Mouse (Mus musculus) liver, embryonic 15.5 days (tissue): Measurements from ENCODE around the gene Gm8206. TPM values are rescaled to one million over a fixed set of nuclear protein-coding genes. Genes with fewer than 3 reads are reported as not detected.
A peak's percentile ranks its signal among the peaks of the same experiment; 100 is the strongest.
"Not testable (repeated sequence)": the region's sequence is repeated elsewhere in the genome, so short reads cannot be mapped to it uniquely, and the experiment has no call there.

Source experiments
- ATAC-seq: fragments of 200-750 bp; cut with Nextera tagmentation; 2 replicates; pipeline ENCODE4 v1.8.0; 2017; ENCODE audit warnings: moderate number of reproducible peaks, mild to moderate bottlenecking, moderate library complexity; ENCODE audit not compliant: insufficient read depth
- H3K27ac ChIP-seq: fragments of 300-500 bp; sonication (generic); replicated peaks from 2 replicates; pipeline ENCODE4 v1.5.1; 2015; ENCODE audit warnings: mild to moderate bottlenecking, inconsistent platforms
- H3K27me3 ChIP-seq: fragments of 300-500 bp; sonication (generic); 2 replicates; pipeline ENCODE4 v1.6.1; 2015; ENCODE audit warnings: mild to moderate bottlenecking, inconsistent platforms
- H3K36me3 ChIP-seq: fragments of 300-500 bp; sonication (generic); replicated peaks from 2 replicates; pipeline ENCODE4 v1.6.1; 2015; ENCODE audit warnings: moderate library complexity, mild to moderate bottlenecking, inconsistent platforms
- H3K4me1 ChIP-seq: fragments of 300-500 bp; sonication (generic); replicated peaks from 2 replicates; pipeline ENCODE4 v1.6.1; 2015; ENCODE audit warnings: inconsistent platforms
- H3K4me2 ChIP-seq: fragments of 300-500 bp; sonication (generic); 2 replicates; pipeline ENCODE4 v1.6.1; 2015; ENCODE audit warnings: moderate library complexity, mild to moderate bottlenecking, inconsistent platforms
- H3K4me3 ChIP-seq: fragments of 300-500 bp; sonication (generic); replicated peaks from 2 replicates; pipeline ENCODE4 v1.5.1; 2015; ENCODE audit warnings: mild to moderate bottlenecking, inconsistent platforms
- H3K9ac ChIP-seq: fragments of 300-500 bp; sonication (generic); 2 replicates; pipeline ENCODE4 v1.6.1; 2015; ENCODE audit warnings: moderate library complexity, mild to moderate bottlenecking, inconsistent platforms
- H3K9me3 ChIP-seq: fragments of 300-500 bp; sonication (generic); replicated peaks from 2 replicates; pipeline ENCODE4 v1.6.1; 2016; ENCODE audit warnings: inconsistent platforms
- WGBS: fragments of 180-500 bp; shearing (Covaris S2); methylation state at CpG from one replicate; pipeline ENCODE4 v1.1.7; 2015; ENCODE audit warnings: mixed read lengths; ENCODE audit not compliant: insufficient replicate concordance; 5-methylcytosine and 5-hydroxymethylcytosine counted together
- polyA plus RNA-seq: library from polyadenylated mRNA; unstranded; fragments of >200 nt; fragmentation: Nextera tagmentation; extraction: Ambion mirVana; gene quantifications from 2 replicates; pipeline ENCODE4 v1.2.1, GENCODE M21; 2015

Gm8206 gene
- polyA plus RNA-seq: not detected in 2 replicates

DNA sequence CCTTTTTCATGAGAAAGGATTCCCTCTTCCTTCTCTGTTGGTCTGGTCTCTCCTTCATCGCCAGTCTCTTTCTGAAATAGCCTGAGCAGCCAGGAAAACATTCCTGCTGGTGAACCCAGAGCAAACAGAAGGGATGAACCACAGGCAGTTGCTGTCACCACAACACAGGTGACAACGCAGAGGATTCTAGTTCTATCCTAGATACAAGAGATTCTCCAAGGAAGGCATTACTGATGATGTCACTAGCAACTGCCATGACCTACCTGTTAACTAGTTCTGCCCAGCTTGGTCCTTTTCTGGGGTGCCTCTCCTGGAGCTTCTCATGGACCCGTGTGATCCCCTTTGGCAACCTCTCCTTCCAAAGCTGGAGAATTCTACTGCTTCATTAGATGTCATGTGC is at the start of gene Gm8206:
Gene Gm8206 (minus strand): TSS at position 101 of the 400 bp plus-strand sequence.
- 44% methylated on average over 2 of the region's 3 CpGs for WGBS
- not testable (repeated sequence) for H3K4me1 ChIP-seq, H3K9me3 ChIP-seq, H3K4me3 ChIP-seq, H3K36me3 ChIP-seq, H3K27ac ChIP-seq, H3K9ac ChIP-seq, H3K27me3 ChIP-seq, H3K4me2 ChIP-seq, ATAC-seq

DNA sequence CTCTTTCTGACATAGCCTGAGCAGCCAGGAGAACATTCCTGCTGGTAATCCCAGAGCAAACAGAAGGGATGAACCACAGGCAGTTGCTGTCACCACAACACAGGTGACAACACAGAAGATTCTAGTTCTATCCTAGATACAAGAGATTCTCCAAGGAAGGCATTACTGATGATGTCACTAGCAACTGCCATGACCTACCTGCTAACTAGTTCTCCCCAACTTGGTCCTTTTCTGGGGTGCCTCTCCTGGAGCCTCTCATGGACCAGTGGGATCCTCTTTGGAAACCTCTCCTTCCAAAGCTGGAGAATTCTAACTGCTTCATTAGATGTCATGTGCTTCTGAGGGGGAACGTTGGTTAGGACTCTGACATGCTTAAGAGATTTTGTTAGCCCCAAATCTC is 32.0 kb upstream of the Gm8206 start, which contains the start of gene Gm3476:
Gene Gm3476 (minus strand): TSS at position 101 of the 400 bp plus-strand sequence.
- no CpG with 5 or more reads among the region's 1 CpGs for WGBS
- not testable (repeated sequence) for H3K4me1 ChIP-seq

DNA sequence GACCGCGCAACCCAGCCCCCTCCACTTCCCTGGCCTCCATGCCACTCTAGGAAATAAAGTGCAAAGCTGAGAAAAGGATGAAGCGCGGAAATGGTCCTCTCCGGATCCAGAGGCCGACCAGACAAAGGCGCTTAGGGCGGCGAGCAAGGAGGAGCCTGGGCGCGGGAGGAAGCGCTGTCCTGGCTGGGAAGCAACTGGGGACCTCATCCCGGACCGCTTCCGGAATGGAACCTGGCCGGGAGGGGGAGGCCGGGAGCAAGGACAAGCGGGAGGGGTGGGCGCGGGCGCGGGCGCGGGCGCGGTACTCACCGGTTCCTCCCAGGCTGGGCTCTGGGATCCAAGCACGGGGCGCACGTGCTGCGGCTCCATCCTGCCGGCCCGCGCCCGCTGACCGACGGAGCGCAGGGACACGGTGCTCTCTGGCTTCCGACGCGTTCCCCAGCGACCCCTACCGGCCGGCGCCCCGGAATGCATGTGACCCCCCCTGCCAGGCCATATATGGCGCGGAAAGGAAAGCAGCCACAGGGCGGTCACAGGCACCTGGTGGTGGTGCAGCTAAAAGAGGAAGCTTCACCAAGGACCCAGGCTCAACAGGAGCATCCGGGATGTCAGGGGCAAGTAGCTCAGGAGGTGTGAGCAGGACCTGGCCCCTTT is 14.7 kb upstream of the Gm8206 start, which contains the start of gene Gm3468:
Gene Gm3468 (minus strand): TSS at position 394 of the 654 bp plus-strand sequence.
- not testable (repeated sequence) for H3K9me3 ChIP-seq, H3K4me1 ChIP-seq, H3K27me3 ChIP-seq, H3K4me3 ChIP-seq, ATAC-seq, H3K27ac ChIP-seq, H3K36me3 ChIP-seq, H3K9ac ChIP-seq
- WGBS: under 1% methylated on average over 47 of the region's 51 CpGs
- peak within 1 kb of the TSS; percentile 39; the same call in 1 of the 2 replicates for H3K4me2 ChIP-seq

More for the DNA sequence above, 32.0 kb upstream of the Gm8206 start, which contains the start of gene Gm3476:
- not testable (repeated sequence) for H3K27ac ChIP-seq, H3K9me3 ChIP-seq, H3K4me2 ChIP-seq, H3K4me3 ChIP-seq, ATAC-seq, H3K9ac ChIP-seq, H3K36me3 ChIP-seq, H3K27me3 ChIP-seq

GRCm38 (mm10) chr14:6107500-6107899 is 13.8 kb upstream of the Gm8206 start:
- H3K27ac ChIP-seq, H3K4me1 ChIP-seq, ATAC-seq, H3K36me3 ChIP-seq, H3K27me3 ChIP-seq, H3K4me3 ChIP-seq, H3K9ac ChIP-seq, H3K9me3 ChIP-seq, H3K4me2 ChIP-seq: not testable (repeated sequence)
- WGBS: 9% methylated on average over 9 of the region's 9 CpGs

- 49% methylated on average over 3 of the region's 4 CpGs for WGBS
- not testable (repeated sequence) for H3K36me3 ChIP-seq, H3K27me3 ChIP-seq, H3K4me1 ChIP-seq, ATAC-seq, H3K4me2 ChIP-seq, H3K27ac ChIP-seq, H3K9me3 ChIP-seq, H3K4me3 ChIP-seq, H3K9ac ChIP-seq
Measured at GRCm38 (mm10) chr14:6058167-6058566, 35.6 kb downstream of the Gm8206 start, which contains the start of gene Gm6337. Gene Gm6337 (minus strand): TSS chr14:6058267.

DNA sequence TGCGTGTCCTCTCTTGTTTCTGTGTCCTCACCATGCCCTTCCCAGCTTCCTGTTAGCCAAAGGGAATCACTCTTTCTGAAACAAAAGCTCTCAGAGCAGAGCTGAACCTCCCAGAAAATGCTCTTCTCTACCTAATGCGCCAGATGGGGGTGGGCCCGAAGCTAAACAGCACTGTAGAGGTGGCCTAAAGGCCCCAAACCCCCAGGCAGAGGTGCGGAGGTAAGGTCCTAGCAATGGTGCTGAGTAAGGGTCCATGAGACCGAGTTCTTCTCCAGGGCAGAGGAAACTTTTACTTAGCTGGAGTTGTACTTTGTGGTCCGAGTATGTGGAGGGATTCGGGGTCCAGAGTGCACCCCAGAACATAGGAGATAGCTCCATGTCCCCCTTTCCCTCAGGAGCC is 106.6 kb downstream of the Gm8206 start:
- not testable (repeated sequence) for H3K9ac ChIP-seq, H3K27me3 ChIP-seq, H3K4me3 ChIP-seq, H3K4me2 ChIP-seq, H3K9me3 ChIP-seq, H3K27ac ChIP-seq, ATAC-seq, H3K36me3 ChIP-seq, H3K4me1 ChIP-seq
- WGBS: 56% methylated on average over 7 of the region's 7 CpGs

DNA sequence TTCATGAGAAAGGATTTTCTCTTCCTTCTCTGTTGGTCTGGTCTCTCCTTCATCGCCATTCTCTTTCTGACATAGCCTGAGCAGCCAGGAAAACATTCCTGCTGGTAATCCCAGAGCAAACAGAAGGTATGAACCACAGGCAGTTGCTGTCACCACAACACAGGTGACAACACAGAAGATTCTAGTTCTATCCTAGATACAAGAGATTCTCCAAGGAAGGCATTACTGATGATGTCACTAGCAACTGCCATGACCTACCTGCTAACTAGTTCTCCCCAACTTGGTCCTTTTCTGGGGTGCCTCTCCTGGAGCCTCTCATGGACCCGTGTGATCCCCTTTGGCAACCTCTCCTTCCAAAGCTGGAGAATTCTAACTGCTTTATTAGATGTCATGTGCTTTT is 114.7 kb downstream of the Gm8206 start, which contains the start of gene Gm3453:
Gene Gm3453 (minus strand): TSS at position 101 of the 400 bp plus-strand sequence.
- not testable (repeated sequence) for H3K9ac ChIP-seq, ATAC-seq, H3K4me1 ChIP-seq, H3K4me2 ChIP-seq, H3K36me3 ChIP-seq, H3K27ac ChIP-seq, H3K9me3 ChIP-seq, H3K4me3 ChIP-seq, H3K27me3 ChIP-seq
- 30% methylated on average over 2 of the region's 2 CpGs for WGBS

Other genes with a start within 250 kb of the Gm8206 start
- gene Gm8237, start 213.6 kb downstream of the Gm8206 start, polyA plus RNA-seq: not detected in 2 replicates
- not detected in 2 replicates for gene Gm3248, start 132.2 kb downstream of the Gm8206 start, polyA plus RNA-seq
- gene Gm3453, start 114.8 kb downstream of the Gm8206 start, polyA plus RNA-seq: not detected in 2 replicates
- gene Gm6337, start 35.7 kb downstream of the Gm8206 start, polyA plus RNA-seq: not detected in 2 replicates
- not detected in 2 replicates for gene Gm3468, start 14.7 kb upstream of the Gm8206 start, polyA plus RNA-seq
- gene Gm3476, start 31.9 kb upstream of the Gm8206 start, polyA plus RNA-seq: not detected in 2 replicates
- not detected in 2 replicates for gene Gm21560, start 125.3 kb upstream of the Gm8206 start, polyA plus RNA-seq
- not detected in 2 replicates for gene Gm3411, start 193.3 kb upstream of the Gm8206 start, polyA plus RNA-seq
- not detected in 2 replicates for gene Gm21103, start 210.9 kb upstream of the Gm8206 start, polyA plus RNA-seq
- not detected in 2 replicates for gene Gm3618, start 249.7 kb upstream of the Gm8206 start, polyA plus RNA-seq